Mouse (Mus musculus) liver, adult 10 weeks (tissue): ENCODE results near the gene Magea5. TPM values are rescaled to one million over a fixed set of nuclear protein-coding genes. Genes with fewer than 3 reads are reported as not detected.

Source experiments
- polyA plus RNA-seq: library from polyadenylated mRNA; stranded (reverse); fragments of 350-450 nt; fragmentation: Illumina TruSeq; extraction: RNeasy Lipid Tissue Mini Kit (QIAGEN cat#74804); gene quantifications from one replicate; pipeline ENCODE4 v1.2.3, GENCODE M21; 2014; ENCODE audit warnings: low read depth, low replicate concordance

Magea5 gene
- not detected for polyA plus RNA-seq

GRCm38 (mm10) chrX:155063045-155063444, at the start of gene Magea5:
Magea5 (minus strand) TSS chrX:155063145.

GRCm38 (mm10) chrX:155093566-155093965, 30.6 kb upstream of the Magea5 start, which contains the start of gene Magea2:
Magea2 (minus strand) TSS chrX:155093666.

GRCm38 (mm10) chrX:155089693-155090092, 26.7 kb upstream of the Magea5 start, which contains the start of gene Magea1:
Magea1 (minus strand) TSS chrX:155089793.

Other genes with a start within 250 kb of the Magea5 start
- not detected for gene Cldn34b1, start 172.9 kb downstream of the Magea5 start, polyA plus RNA-seq
- gene Magea6, start 127.2 kb downstream of the Magea5 start, polyA plus RNA-seq, result not detected
- gene Magea3, start 113.6 kb downstream of the Magea5 start, polyA plus RNA-seq, result not detected
- not detected for gene Magea8, start 67.3 kb downstream of the Magea5 start, polyA plus RNA-seq
- gene Magea1, start 26.6 kb upstream of the Magea5 start, polyA plus RNA-seq, result not detected
- not detected for gene Magea2, start 30.5 kb upstream of the Magea5 start, polyA plus RNA-seq
- gene Cldn34b2, start 65.3 kb upstream of the Magea5 start, polyA plus RNA-seq, result not detected
- gene Sat1, start 153.3 kb upstream of the Magea5 start, polyA plus RNA-seq, result 218 TPM
- 14.6 TPM for gene Acot9, start 199.3 kb upstream of the Magea5 start, polyA plus RNA-seq